Mouse (Mus musculus) layer of hippocampus, postnatal 25 days (tissue): Measurements from ENCODE around the gene Gm20489. TPM values are rescaled to one million over a fixed set of nuclear protein-coding genes. Genes with fewer than 3 reads are reported as not detected.
A peak's percentile ranks its signal among the peaks of the same experiment; 100 is the strongest.

Experiments used
- DNase-seq, 2 experiments: peaks; one replicate each; pipeline ENCODE4 v3.0.0; 2022; ENCODE audit warnings: mixed read lengths in 2 of 2, low spot score in 1 of 2; ENCODE audit errors: extremely low spot score in 1 of 2
- total RNA-seq, 2 experiments: library from RNA; stranded (reverse); gene quantifications; 2 replicates each; pipeline ENCODE4 v1.2.3; 2021

Gene Gm20489
- total RNA-seq: not detected

- DNase-seq: no peak
Observed at GRCm38 (mm10) chrX:101268755-101269124, at the start of gene Gm20489. Gene Gm20489, minus strand, starts transcription at chrX:101269023.

- DNase-seq: peak; percentile 40 to 51
Observed at GRCm38 (mm10) chrX:101313625-101314359, 45.0 kb upstream of the Gm20489 start.

GRCm38 (mm10) chrX:101309299-101309698, 40.5 kb upstream of the Gm20489 start:
- no peak for DNase-seq

GRCm38 (mm10) chrX:101304646-101305045, 35.8 kb upstream of the Gm20489 start:
- no peak for DNase-seq

GRCm38 (mm10) chrX:101301654-101302053, 32.8 kb upstream of the Gm20489 start:
- no peak for DNase-seq

GRCm38 (mm10) chrX:101300427-101301030, 31.7 kb upstream of the Gm20489 start:
- DNase-seq: no peak

GRCm38 (mm10) chrX:101299473-101300426, 30.9 kb upstream of the Gm20489 start:
- no peak for DNase-seq

- DNase-seq: peak; percentile 39 to 46
Observed at GRCm38 (mm10) chrX:101299055-101299454, 30.2 kb upstream of the Gm20489 start, which contains the start of gene Nlgn3. Gene Nlgn3, plus strand, starts transcription at chrX:101299168.

GRCm38 (mm10) chrX:101290111-101290510, 21.3 kb upstream of the Gm20489 start:
- no peak for DNase-seq

- no peak for DNase-seq
Observed at GRCm38 (mm10) chrX:101289037-101289436, 20.2 kb upstream of the Gm20489 start.

GRCm38 (mm10) chrX:101288432-101288831, 19.6 kb upstream of the Gm20489 start:
- no peak for DNase-seq

GRCm38 (mm10) chrX:101287543-101287942, 18.7 kb upstream of the Gm20489 start:
- DNase-seq: no peak

GRCm38 (mm10) chrX:101285953-101286670, 17.3 kb upstream of the Gm20489 start:
- DNase-seq: no peak

- peak in 1 of 2 experiments; percentile 61 for DNase-seq
Observed at GRCm38 (mm10) chrX:101285534-101285933, 16.7 kb upstream of the Gm20489 start.

GRCm38 (mm10) chrX:101282813-101283212, 14.0 kb upstream of the Gm20489 start:
- no peak for DNase-seq

- DNase-seq: peak; percentile 64 to 65
Observed at GRCm38 (mm10) chrX:101273875-101274738, 5.3 kb upstream of the Gm20489 start, which contains the start of gene Med12. Gene Med12, plus strand, starts transcription at chrX:101274030.

- no peak for DNase-seq
Observed at GRCm38 (mm10) chrX:101273410-101273809, 4.6 kb upstream of the Gm20489 start.

- no peak for DNase-seq
Observed at GRCm38 (mm10) chrX:101268025-101268754, 633 bp downstream of the Gm20489 start, which contains the start of gene Il2rg. Gene Il2rg, minus strand, starts transcription at chrX:101268255.
